Mouse (Mus musculus): ENCODE results near the gene Thada. TPM values are rescaled to one million over a fixed set of nuclear protein-coding genes. Genes with fewer than 3 reads are reported as not detected.

The Thada gene
- polyA plus RNA-seq, 1 experiment, result 5.3 TPM

- 47% methylated on average over 3 of the region's 3 CpGs for WGBS
- TF ChIP-seq CTCF (IDR thresholded peaks at IDR 0.05; ENCODE audit: control insufficient read depth, insufficient read depth, low read length), result no peak
- no peak for TF ChIP-seq POLR2A (IDR thresholded peaks at IDR 0.05; ENCODE audit: borderline replicate concordance, control insufficient read depth, low read depth, low read length)
- H3K4me3 ChIP-seq (replicated peaks; ENCODE audit: control insufficient read depth, low read depth, low read length), result no peak overlapping the region
- H3K4me1 ChIP-seq (ENCODE audit: control insufficient read depth, insufficient read depth, low read length), result peaks cover 2% of the 10 kb centered on the region
- no peak overlapping the region for H3K27ac ChIP-seq (ENCODE audit: control insufficient read depth, insufficient read depth, low read depth, low read length, poor library complexity)
Observed at GRCm38 (mm10) chr17:84340574-84340973, 125.4 kb downstream of the Thada start.

GRCm38 (mm10) chr17:84335996-84336395 is 130.0 kb downstream of the Thada start:
- peaks cover 4% of the 10 kb centered on the region; the same call in 1 of the 2 replicates for H3K4me1 ChIP-seq (ENCODE audit: control insufficient read depth, insufficient read depth, low read length)
- WGBS, result 70% methylated on average over 1 of the region's 1 CpGs
- TF ChIP-seq POLR2A (IDR thresholded peaks at IDR 0.05; ENCODE audit: borderline replicate concordance, control insufficient read depth, low read depth, low read length), result no peak
- no peak for TF ChIP-seq CTCF (IDR thresholded peaks at IDR 0.05; ENCODE audit: control insufficient read depth, insufficient read depth, low read length)
- H3K4me3 ChIP-seq (replicated peaks; ENCODE audit: control insufficient read depth, low read depth, low read length), result no peak overlapping the region
- H3K27ac ChIP-seq (ENCODE audit: control insufficient read depth, insufficient read depth, low read depth, low read length, poor library complexity), result no peak overlapping the region

GRCm38 (mm10) chr17:84335076-84335475 is 130.9 kb downstream of the Thada start:
- no peak overlapping the region for H3K27ac ChIP-seq (ENCODE audit: control insufficient read depth, insufficient read depth, low read depth, low read length, poor library complexity)
- H3K4me1 ChIP-seq (ENCODE audit: control insufficient read depth, insufficient read depth, low read length), result peaks cover 4% of the 10 kb centered on the region; the same call in 1 of the 2 replicates
- 79% methylated on average over 3 of the region's 3 CpGs for WGBS

GRCm38 (mm10) chr17:84334241-84335014 is 131.6 kb downstream of the Thada start:
- WGBS, result 32% methylated on average over 5 of the region's 5 CpGs
- H3K4me1 ChIP-seq (ENCODE audit: control insufficient read depth, insufficient read depth, low read length), result peaks cover 4% of the 10 kb centered on the region; the same call in 1 of the 2 replicates
- TF ChIP-seq POLR2A (IDR thresholded peaks at IDR 0.05; ENCODE audit: borderline replicate concordance, control insufficient read depth, low read depth, low read length) (no peak), CTCF (IDR thresholded peaks at IDR 0.05; ENCODE audit: control insufficient read depth, insufficient read depth, low read length) (no peak)
- no peak overlapping the region for H3K4me3 ChIP-seq (replicated peaks; ENCODE audit: control insufficient read depth, low read depth, low read length)
- H3K27ac ChIP-seq (ENCODE audit: control insufficient read depth, insufficient read depth, low read depth, low read length, poor library complexity), result no peak overlapping the region

More at GRCm38 (mm10) chr17:84335076-84335475, 130.9 kb downstream of the Thada start:
- no peak for TF ChIP-seq CTCF (IDR thresholded peaks at IDR 0.05; ENCODE audit: control insufficient read depth, insufficient read depth, low read length)
- TF ChIP-seq POLR2A (IDR thresholded peaks at IDR 0.05; ENCODE audit: borderline replicate concordance, control insufficient read depth, low read depth, low read length), result no peak
- H3K4me3 ChIP-seq (replicated peaks; ENCODE audit: control insufficient read depth, low read depth, low read length), result no peak overlapping the region

- H3K4me1 ChIP-seq (ENCODE audit: control insufficient read depth, insufficient read depth, low read length), result peaks cover 4% of the 10 kb centered on the region; the same call in 1 of the 2 replicates
- 64% methylated on average over 5 of the region's 5 CpGs for WGBS
- no peak for TF ChIP-seq CTCF (IDR thresholded peaks at IDR 0.05; ENCODE audit: control insufficient read depth, insufficient read depth, low read length)
- no peak for TF ChIP-seq POLR2A (IDR thresholded peaks at IDR 0.05; ENCODE audit: borderline replicate concordance, control insufficient read depth, low read depth, low read length)
- H3K4me3 ChIP-seq (replicated peaks; ENCODE audit: control insufficient read depth, low read depth, low read length), result no peak overlapping the region
- no peak overlapping the region for H3K27ac ChIP-seq (ENCODE audit: control insufficient read depth, insufficient read depth, low read depth, low read length, poor library complexity)
Observed at GRCm38 (mm10) chr17:84332940-84333339, 133.1 kb downstream of the Thada start.

- Histone ChIP-seq H3K4me3 (replicated peaks; ENCODE audit: control insufficient read depth, low read depth, low read length) (no peak overlapping the region), H3K4me1 (ENCODE audit: control insufficient read depth, insufficient read depth, low read length) (peaks cover 4% of the 10 kb centered on the region; the same call in 1 of the 2 replicates), H3K27ac (ENCODE audit: control insufficient read depth, insufficient read depth, low read depth, low read length, poor library complexity) (peak overlapping the region; percentile 14; the same call in 1 of the 2 replicates)
- TF ChIP-seq POLR2A (IDR thresholded peaks at IDR 0.05; ENCODE audit: borderline replicate concordance, control insufficient read depth, low read depth, low read length), result no peak
- no peak for TF ChIP-seq CTCF (IDR thresholded peaks at IDR 0.05; ENCODE audit: control insufficient read depth, insufficient read depth, low read length)
- 74% methylated on average over 8 of the region's 8 CpGs for WGBS
Observed at GRCm38 (mm10) chr17:84330986-84331385, 135.0 kb downstream of the Thada start.

GRCm38 (mm10) chr17:84330506-84330905 is 135.5 kb downstream of the Thada start:
- TF ChIP-seq CTCF (IDR thresholded peaks at IDR 0.05; ENCODE audit: control insufficient read depth, insufficient read depth, low read length), result no peak
- no peak for TF ChIP-seq POLR2A (IDR thresholded peaks at IDR 0.05; ENCODE audit: borderline replicate concordance, control insufficient read depth, low read depth, low read length)
- 28% methylated on average over 6 of the region's 6 CpGs for WGBS
- Histone ChIP-seq H3K4me1 (ENCODE audit: control insufficient read depth, insufficient read depth, low read length) (peaks cover 4% of the 10 kb centered on the region; the same call in 1 of the 2 replicates), H3K27ac (ENCODE audit: control insufficient read depth, insufficient read depth, low read depth, low read length, poor library complexity) (no peak overlapping the region), H3K4me3 (replicated peaks; ENCODE audit: control insufficient read depth, low read depth, low read length) (no peak overlapping the region)

GRCm38 (mm10) chr17:84329906-84330470 is 136.0 kb downstream of the Thada start:
- Histone ChIP-seq H3K4me1 (ENCODE audit: control insufficient read depth, insufficient read depth, low read length) (peaks cover 4% of the 10 kb centered on the region; the same call in 1 of the 2 replicates), H3K27ac (ENCODE audit: control insufficient read depth, insufficient read depth, low read depth, low read length, poor library complexity) (peak overlapping the region; percentile 20; the same call in 1 of the 2 replicates), H3K4me3 (replicated peaks; ENCODE audit: control insufficient read depth, low read depth, low read length) (no peak overlapping the region)
- WGBS, result 72% methylated on average over 4 of the region's 4 CpGs
- no peak for TF ChIP-seq POLR2A (IDR thresholded peaks at IDR 0.05; ENCODE audit: borderline replicate concordance, control insufficient read depth, low read depth, low read length)
- TF ChIP-seq CTCF (IDR thresholded peaks at IDR 0.05; ENCODE audit: control insufficient read depth, insufficient read depth, low read length), result no peak

All from bone marrow, adult 2 months (tissue).